Mouse (Mus musculus): ENCODE results near the gene Emc6. TPM values are rescaled to one million over a fixed set of nuclear protein-coding genes. Genes with fewer than 3 reads are reported as not detected.

The Emc6 gene
- polyA plus RNA-seq, 1 experiment from 2014 or later = 114 TPM

GRCm38 (mm10) chr11:73137591-73138501 lies 39.0 kb downstream of the Emc6 start, which contains the start of gene Haspin:
Gene Haspin, minus strand, starts transcription at chr11:73138294.
- under 1% methylated on average over 84 of the region's 84 CpGs for WGBS
- TF ChIP-seq CTCF (IDR thresholded peaks at IDR 0.05; ENCODE audit: low read depth) = peak; percentile 98
- peak within 1 kb of the TSS; percentile 66 for H3K9ac ChIP-seq (ENCODE audit: low read depth, low read length)
- H3K4me1 ChIP-seq (replicated peaks; ENCODE audit: control insufficient read depth, insufficient read depth, low read length) = 0 out of 2 replicates have a peak, but pooled peaks cover 3% of the 10 kb centered on the region
- H3K4me2 ChIP-seq (replicated peaks; ENCODE audit: low read depth) = peak within 1 kb of the TSS; percentile 87
- H3K36me3 ChIP-seq (ENCODE audit: control insufficient read depth, insufficient read depth) = peaks cover 1% of the 10 kb centered on the region; the same call in 1 of the 2 replicates
- no peaks in the 10 kb centered on the region for H3K27me3 ChIP-seq (replicated peaks; ENCODE audit: control insufficient read depth, insufficient read depth, low read length)
- ATAC-seq = peak; percentile 80
- peak within 1 kb of the TSS; percentile 94 for H3K4me3 ChIP-seq (ENCODE audit: low read depth, low read length)
- H3K9me3 ChIP-seq (ENCODE audit: control insufficient read depth) = no peaks in the 10 kb centered on the region
- peak within 1 kb of the TSS; percentile 24; the same call in 1 of the 2 replicates for H3K27ac ChIP-seq (ENCODE audit: low read depth, low read length)

- Histone ChIP-seq H3K4me2 (replicated peaks; ENCODE audit: low read depth) (peak overlapping the region; percentile 87), H3K27ac (ENCODE audit: low read depth, low read length) (peak overlapping the region; percentile 24; the same call in 1 of the 2 replicates), H3K9ac (ENCODE audit: low read depth, low read length) (peak overlapping the region; percentile 66), H3K4me3 (ENCODE audit: low read depth, low read length) (peak overlapping the region; percentile 94), H3K4me1 (replicated peaks; ENCODE audit: control insufficient read depth, insufficient read depth, low read length) (0 out of 2 replicates have a peak, but pooled peaks cover 3% of the 10 kb centered on the region), H3K27me3 (replicated peaks; ENCODE audit: control insufficient read depth, insufficient read depth, low read length) (no peaks in the 10 kb centered on the region), H3K36me3 (ENCODE audit: control insufficient read depth, insufficient read depth) (peaks cover 4% of the 10 kb centered on the region; the same call in 1 of the 2 replicates), H3K9me3 (ENCODE audit: control insufficient read depth) (no peaks in the 10 kb centered on the region)
- TF ChIP-seq CTCF (IDR thresholded peaks at IDR 0.05; ENCODE audit: low read depth) = no peak
- 10% methylated on average over 11 of the region's 11 CpGs for WGBS
- ATAC-seq = peak; percentile 5; the same call in 1 of the 2 replicates
Measured at GRCm38 (mm10) chr11:73137116-73137515, 39.7 kb downstream of the Emc6 start.

GRCm38 (mm10) chr11:73136587-73136986 lies 40.2 kb downstream of the Emc6 start:
- H3K4me2 ChIP-seq (replicated peaks; ENCODE audit: low read depth) = peak overlapping the region; percentile 87
- H3K9ac ChIP-seq (ENCODE audit: low read depth, low read length) = no peak overlapping the region
- H3K36me3 ChIP-seq (ENCODE audit: control insufficient read depth, insufficient read depth) = peaks cover 4% of the 10 kb centered on the region; the same call in 1 of the 2 replicates
- no peaks in the 10 kb centered on the region for H3K27me3 ChIP-seq (replicated peaks; ENCODE audit: control insufficient read depth, insufficient read depth, low read length)
- ATAC-seq = no peak
- H3K9me3 ChIP-seq (ENCODE audit: control insufficient read depth) = no peaks in the 10 kb centered on the region
- H3K27ac ChIP-seq (ENCODE audit: low read depth, low read length) = peak overlapping the region; percentile 24; the same call in 1 of the 2 replicates
- WGBS = 32% methylated on average over 6 of the region's 6 CpGs
- H3K4me3 ChIP-seq (ENCODE audit: low read depth, low read length) = peak overlapping the region; percentile 94
- H3K4me1 ChIP-seq (replicated peaks; ENCODE audit: control insufficient read depth, insufficient read depth, low read length) = 0 out of 2 replicates have a peak, but pooled peaks cover 3% of the 10 kb centered on the region
- TF ChIP-seq CTCF (IDR thresholded peaks at IDR 0.05; ENCODE audit: low read depth) = no peak

GRCm38 (mm10) chr11:73134222-73134621 lies 42.6 kb downstream of the Emc6 start:
- H3K4me3 ChIP-seq (ENCODE audit: low read depth, low read length) = no peak overlapping the region
- H3K4me1 ChIP-seq (replicated peaks; ENCODE audit: control insufficient read depth, insufficient read depth, low read length) = 0 out of 2 replicates have a peak, but pooled peaks cover 3% of the 10 kb centered on the region
- ATAC-seq = no peak
- no peak overlapping the region for H3K9ac ChIP-seq (ENCODE audit: low read depth, low read length)
- TF ChIP-seq CTCF (IDR thresholded peaks at IDR 0.05; ENCODE audit: low read depth) = no peak
- no peaks in the 10 kb centered on the region for H3K9me3 ChIP-seq (ENCODE audit: control insufficient read depth)
- H3K36me3 ChIP-seq (ENCODE audit: control insufficient read depth, insufficient read depth) = peaks cover 4% of the 10 kb centered on the region; the same call in 1 of the 2 replicates
- H3K4me2 ChIP-seq (replicated peaks; ENCODE audit: low read depth) = 0 out of 2 replicates have a peak overlapping the region, but pooled peaks have one; percentile 21
- H3K27me3 ChIP-seq (replicated peaks; ENCODE audit: control insufficient read depth, insufficient read depth, low read length) = no peaks in the 10 kb centered on the region
- H3K27ac ChIP-seq (ENCODE audit: low read depth, low read length) = no peak overlapping the region
- WGBS = 69% methylated on average over 5 of the region's 5 CpGs

GRCm38 (mm10) chr11:73132999-73133398 lies 43.8 kb downstream of the Emc6 start:
- peaks cover 4% of the 10 kb centered on the region; the same call in 1 of the 2 replicates for H3K36me3 ChIP-seq (ENCODE audit: control insufficient read depth, insufficient read depth)
- H3K4me3 ChIP-seq (ENCODE audit: low read depth, low read length) = no peak overlapping the region
- no peak overlapping the region for H3K9ac ChIP-seq (ENCODE audit: low read depth, low read length)
- no peak for ATAC-seq
- H3K4me2 ChIP-seq (replicated peaks; ENCODE audit: low read depth) = no peak overlapping the region
- H3K9me3 ChIP-seq (ENCODE audit: control insufficient read depth) = no peaks in the 10 kb centered on the region
- H3K27me3 ChIP-seq (replicated peaks; ENCODE audit: control insufficient read depth, insufficient read depth, low read length) = no peaks in the 10 kb centered on the region
- H3K4me1 ChIP-seq (replicated peaks; ENCODE audit: control insufficient read depth, insufficient read depth, low read length) = no peaks in the 10 kb centered on the region
- whole genome bisulfite sequencing = 86% methylated on average over 6 of the region's 6 CpGs
- no peak for TF ChIP-seq CTCF (IDR thresholded peaks at IDR 0.05; ENCODE audit: low read depth)
- H3K27ac ChIP-seq (ENCODE audit: low read depth, low read length) = no peak overlapping the region

- no peak overlapping the region for H3K9ac ChIP-seq (ENCODE audit: low read depth, low read length)
- no peaks in the 10 kb centered on the region for H3K4me1 ChIP-seq (replicated peaks; ENCODE audit: control insufficient read depth, insufficient read depth, low read length)
- ATAC-seq = peak; percentile 55
- WGBS = 53% methylated on average over 7 of the region's 7 CpGs
- peaks cover 4% of the 10 kb centered on the region; the same call in 1 of the 2 replicates for H3K36me3 ChIP-seq (ENCODE audit: control insufficient read depth, insufficient read depth)
- H3K4me3 ChIP-seq (ENCODE audit: low read depth, low read length) = no peak overlapping the region
- peak; percentile 78 for TF ChIP-seq CTCF (IDR thresholded peaks at IDR 0.05; ENCODE audit: low read depth)
- H3K27me3 ChIP-seq (replicated peaks; ENCODE audit: control insufficient read depth, insufficient read depth, low read length) = no peaks in the 10 kb centered on the region
- H3K4me2 ChIP-seq (replicated peaks; ENCODE audit: low read depth) = no peak overlapping the region
- no peaks in the 10 kb centered on the region for H3K9me3 ChIP-seq (ENCODE audit: control insufficient read depth)
- no peak overlapping the region for H3K27ac ChIP-seq (ENCODE audit: low read depth, low read length)
Measured at GRCm38 (mm10) chr11:73131020-73131419, 45.8 kb downstream of the Emc6 start.

Data from intestine, postnatal 0 days (tissue).